Mouse (Mus musculus) heart, adult 2 months (tissue): ENCODE measurements around the gene Ssbp3.

ENCODE experiments used
- CTCF ChIP-seq: fragments of 200-600 bp; IDR thresholded peaks from 2 replicates; pipeline ENCODE4 v1.8.1; 2022; ENCODE audit warnings: antibody characterized with exemption, mild to moderate bottlenecking, moderate library complexity
- POLR2A ChIP-seq: fragments of 200-500 bp; IDR thresholded peaks from 2 replicates; pipeline ENCODE4 v1.6.1; 2011; ENCODE audit warnings: mild to moderate bottlenecking, low read depth, low read length, control low read depth; ENCODE audit not compliant: insufficient read depth

DNA sequence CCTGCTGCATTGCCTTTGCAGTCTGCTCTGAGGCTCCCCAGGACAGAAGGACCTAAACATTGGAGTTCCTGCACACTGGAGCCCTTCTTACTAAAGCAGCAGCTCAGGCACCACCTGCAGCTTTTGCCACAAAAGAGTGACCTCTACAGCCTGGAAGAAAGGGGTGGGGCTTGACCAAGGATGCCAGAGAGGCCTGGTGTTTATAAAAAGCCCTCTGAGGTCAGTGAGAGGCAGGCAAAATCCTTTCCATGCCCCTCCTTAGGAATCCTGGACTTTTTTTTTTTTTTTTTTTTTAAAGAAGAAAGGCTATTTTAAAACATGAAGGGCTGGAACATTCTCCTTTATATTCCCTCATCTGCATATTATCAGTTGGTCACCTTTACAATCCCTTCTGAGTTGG is 42.7 kb downstream of the Ssbp3 start:
- TF ChIP-seq POLR2A (no peak), CTCF (no peak)
